Mouse (Mus musculus) layer of hippocampus, adult 8-10 months (tissue): ENCODE measurements around the gene Smok3b. TPM values are rescaled to one million over a fixed set of nuclear protein-coding genes. Genes with fewer than 3 reads are reported as not detected.
"Not testable (repeated sequence)": the region's sequence is repeated elsewhere in the genome, so short reads cannot be mapped to it uniquely, and the experiment has no call there.

Experiments used
- DNase-seq, 2 experiments: peaks; one replicate each; pipeline ENCODE4 v3.0.0; 2022; ENCODE audit warnings: low spot score in 2 of 2
- total RNA-seq, 4 experiments: library from RNA; stranded (reverse); gene quantifications; 2 replicates each; pipeline ENCODE4 v1.2.4; 2022

The Smok3b gene
- not detected for total RNA-seq

DNA sequence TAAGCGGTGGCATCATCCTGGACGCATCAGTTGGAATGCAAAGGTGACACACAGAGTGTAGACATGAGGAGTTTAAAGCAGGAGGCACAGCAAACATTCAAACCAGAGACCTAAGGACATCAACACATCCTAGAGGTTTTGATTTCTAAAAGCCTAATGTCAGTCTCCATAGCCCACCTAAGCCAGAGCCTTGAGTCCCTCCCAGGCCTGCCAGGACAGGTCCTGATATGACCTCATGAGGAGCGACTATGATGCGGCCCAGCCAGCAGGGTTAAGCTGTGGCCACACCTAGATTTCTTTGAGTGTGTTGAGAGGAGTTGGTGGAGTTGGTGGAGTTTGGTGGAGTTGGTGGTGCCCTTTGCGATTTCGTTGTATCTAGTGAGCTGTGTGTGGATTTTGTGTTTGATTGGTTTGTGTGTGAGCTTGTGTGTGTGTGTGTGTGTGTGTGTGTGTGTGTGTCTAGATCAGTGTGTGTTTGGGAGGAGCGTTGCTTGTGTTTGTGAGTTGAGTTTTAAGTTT is at the start of gene Smok3b, which contains the start of gene Smok3a:
Gene Smok3b (plus strand): TSS at position 469 of the 519 bp plus-strand sequence.
Gene Smok3a (plus strand): TSS at position 301 of the 519 bp plus-strand sequence.
- not testable (repeated sequence) for DNase-seq

DNA sequence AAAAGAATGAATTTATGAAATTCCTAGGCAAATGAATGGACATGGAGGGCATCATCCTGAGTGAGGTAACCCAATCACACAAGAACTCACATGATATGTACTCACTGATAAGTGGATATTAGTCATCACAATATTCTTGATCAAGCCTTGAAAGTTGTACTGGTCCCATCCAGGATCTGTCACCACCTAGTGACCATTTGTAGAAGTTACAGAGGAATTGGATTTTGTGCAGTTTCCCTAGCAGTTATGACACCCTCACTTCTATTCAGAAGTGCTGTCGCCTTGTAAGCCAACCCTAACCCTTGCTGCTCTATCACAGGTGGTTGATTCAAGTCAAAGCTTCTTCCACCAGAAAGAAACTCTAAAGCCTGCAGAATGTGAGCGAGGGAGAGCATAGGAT is 48.1 kb upstream of the Smok3b start:
- DNase-seq: no peak

DNA sequence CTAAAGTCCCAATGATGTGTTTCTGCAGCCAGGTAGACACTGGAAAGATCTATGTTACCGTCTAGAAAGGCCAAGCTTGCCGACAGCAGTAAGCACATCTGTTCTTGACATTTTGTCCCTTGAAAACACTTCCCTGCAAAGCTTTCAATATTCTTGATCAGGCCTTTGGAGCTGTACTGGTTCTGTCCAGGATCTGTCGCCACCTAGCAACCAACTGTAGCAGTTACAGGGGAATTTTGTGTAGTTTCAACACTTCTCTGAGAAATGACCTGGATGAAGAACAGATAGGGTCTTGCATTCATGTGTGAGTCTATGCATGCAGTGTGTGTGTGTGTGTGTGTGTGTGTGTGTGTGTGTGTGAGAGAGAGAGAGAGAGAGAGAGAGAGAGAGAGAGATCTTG is 47.5 kb upstream of the Smok3b start:
- DNase-seq: peak in 1 of 2 experiments; percentile 6

DNA sequence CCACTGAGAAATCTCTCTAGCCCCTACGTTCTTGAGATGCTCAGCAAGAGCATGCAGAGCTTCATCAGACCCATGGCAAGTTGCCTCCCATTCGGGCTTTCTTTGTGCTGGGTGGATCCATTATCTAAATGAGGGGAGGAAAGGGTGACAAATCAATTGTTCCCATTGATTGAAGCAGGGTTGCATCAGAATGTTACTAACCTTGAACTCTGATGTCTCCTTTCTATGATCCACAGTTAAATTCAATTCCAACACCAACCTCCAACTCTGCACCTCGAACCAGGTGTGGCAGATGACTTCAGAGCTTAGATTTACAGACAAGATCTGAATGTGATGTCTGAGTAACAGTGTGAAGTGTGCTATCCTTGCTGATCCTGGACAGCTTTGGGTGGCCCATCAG is 46.5 kb upstream of the Smok3b start:
- no peak for DNase-seq

DNA sequence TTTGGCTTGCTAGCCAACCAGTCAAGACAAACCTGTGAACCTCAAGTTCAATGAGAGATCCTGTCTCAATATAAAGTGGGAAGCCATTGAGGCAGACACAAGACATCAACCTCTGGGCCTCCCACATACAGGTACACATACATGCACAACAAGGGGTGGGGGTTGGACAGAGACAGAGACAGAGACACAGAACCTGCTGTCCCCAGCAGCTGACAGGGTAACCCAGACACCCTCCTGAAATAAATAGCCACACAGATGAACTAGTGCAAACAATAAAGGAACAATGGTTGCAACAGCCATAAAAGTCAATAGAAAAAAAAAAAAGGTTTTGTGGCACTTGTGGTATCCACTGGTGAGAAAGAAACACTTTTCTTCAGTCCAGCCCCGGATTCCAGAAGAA is 45.8 kb upstream of the Smok3b start:
- DNase-seq: no peak

DNA sequence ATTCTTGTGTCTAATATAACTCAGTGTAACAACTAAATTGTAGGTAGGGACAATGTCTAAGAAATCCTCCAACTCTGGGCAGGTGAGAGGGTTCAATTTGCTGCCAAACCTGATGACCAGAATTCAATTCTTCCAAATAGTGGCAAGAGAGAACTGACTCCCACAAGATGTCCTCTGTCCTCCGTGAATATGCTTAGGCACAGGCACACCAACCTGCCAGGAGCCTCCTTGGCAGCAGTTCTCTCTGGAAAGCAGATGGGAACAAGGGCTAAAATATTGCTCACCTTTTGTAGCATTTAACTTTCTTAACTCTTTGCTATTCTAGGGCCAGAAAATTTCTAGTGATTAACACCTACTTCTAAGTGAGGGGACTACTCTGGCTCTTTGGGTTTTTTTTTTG is 43.9 kb upstream of the Smok3b start:
- DNase-seq: no peak

DNA sequence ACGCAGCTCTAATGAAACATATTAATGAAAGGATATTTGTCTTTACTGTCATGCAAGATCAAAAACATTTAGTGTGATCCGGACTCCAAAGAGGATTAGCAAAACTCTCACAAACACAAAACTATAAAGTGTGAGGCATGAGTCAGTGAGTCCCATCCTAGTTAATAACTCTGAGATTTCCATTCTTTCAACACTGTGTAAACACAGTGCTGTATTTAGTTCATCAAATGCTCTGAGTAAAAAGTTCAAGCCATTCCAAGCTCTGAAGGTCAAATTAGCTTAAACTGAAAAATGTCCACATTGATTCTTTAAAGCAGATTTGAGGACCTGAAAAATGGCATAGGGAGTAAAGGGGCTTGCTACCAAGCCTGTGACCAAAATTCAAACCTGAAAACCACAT is 42.1 kb upstream of the Smok3b start:
- DNase-seq: no peak

DNA sequence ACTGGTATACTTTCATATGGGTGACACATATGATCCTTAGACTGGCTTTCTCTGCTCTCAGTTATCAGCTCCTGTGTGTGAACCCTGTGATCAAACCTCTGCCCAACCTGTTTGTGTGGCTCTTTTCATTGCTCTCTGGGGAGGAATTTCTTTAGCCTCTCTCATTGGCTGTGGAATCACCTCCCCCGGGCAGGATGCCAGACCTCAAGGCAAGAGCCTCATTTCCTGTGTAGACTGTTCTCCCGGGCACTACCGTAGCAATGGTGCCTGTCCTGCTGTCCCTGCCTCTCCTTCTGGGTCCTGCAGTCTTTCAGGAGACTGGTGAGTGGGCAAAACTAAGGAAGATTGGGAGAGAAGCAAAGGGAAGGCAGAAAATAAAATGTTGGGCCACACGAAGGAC is 39.9 kb upstream of the Smok3b start, which contains the start of gene Azgp1:
Gene Azgp1 (plus strand): TSS at position 221 of the 400 bp plus-strand sequence.
- DNase-seq: no peak

DNA sequence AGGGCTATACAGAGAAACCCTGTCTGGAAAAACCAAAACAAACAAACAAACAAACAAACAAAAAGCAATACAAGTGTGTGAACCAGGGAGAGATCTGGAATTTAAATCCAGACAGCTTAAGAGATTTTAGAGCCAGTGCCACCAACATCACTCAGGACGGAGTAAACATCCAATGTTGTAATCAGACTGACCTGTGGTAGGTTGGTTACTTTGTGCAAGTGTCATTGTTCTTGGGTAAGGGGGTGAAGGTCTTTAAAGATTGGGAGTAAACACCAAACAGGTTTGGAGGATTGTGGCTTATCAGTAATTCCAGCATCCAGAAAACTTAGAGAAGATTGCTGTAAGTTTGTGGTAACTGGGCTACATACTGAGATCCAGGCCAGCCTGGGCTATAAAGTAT is 34.9 kb upstream of the Smok3b start:
- DNase-seq: no peak

DNA sequence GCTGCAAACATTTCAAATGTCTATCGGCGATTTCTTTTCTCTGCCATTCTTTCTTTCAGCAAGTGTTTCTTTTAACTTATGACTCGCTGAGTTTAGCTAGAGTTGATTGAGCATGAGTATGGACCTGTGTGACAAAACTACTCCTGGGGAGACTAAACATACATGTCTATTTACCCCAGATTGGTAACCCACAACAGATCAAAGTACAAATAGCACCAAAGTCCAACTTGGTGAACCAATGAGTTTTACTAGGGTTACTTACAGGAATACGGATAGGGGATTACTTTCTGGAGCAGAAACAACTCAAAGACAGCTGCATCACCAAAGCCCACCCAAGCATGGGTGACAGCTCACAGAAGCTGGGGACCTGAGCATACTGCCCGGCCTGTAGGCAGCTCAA is 11.8 kb upstream of the Smok3b start:
- DNase-seq: no peak

DNA sequence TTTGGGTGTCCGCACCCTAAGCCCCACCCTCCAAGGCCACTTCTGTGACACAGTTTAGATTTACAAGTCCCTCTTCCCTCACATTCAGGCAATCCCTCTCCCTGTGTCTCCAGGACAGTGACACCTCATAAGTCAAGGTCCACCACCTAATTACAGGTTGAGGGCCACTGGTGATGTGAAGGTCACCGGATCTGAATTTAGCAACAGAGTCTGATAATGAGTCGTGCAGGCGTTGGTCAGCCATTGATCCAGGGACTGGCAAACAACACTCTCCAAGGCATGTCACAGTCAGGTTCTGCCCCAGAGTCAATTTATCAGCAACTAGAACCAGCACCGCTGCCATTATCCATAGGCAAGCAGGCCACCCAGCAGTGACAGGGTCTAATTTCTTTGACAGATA is 8.8 kb upstream of the Smok3b start:
- no peak for DNase-seq

DNA sequence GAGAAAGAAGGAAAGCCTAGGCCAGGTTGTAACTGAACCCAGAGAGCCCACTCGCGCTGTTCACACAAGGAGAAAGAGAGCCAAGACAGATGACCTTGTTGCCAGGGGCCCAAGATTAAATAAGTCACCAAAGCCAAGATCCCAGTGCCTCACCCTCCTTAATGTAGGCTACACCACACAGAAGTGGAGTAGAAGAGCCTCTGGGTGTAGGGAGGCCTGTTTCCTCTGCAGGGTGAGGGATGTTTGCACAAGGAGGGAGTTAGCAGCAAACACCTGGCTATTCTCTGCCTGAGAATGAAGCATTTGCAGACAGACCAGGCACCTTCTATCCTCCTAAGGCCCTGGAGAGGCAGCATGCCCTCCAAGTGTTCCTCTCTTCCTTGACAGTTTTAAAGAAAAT is 4.7 kb upstream of the Smok3b start:
- DNase-seq: no peak

DNA sequence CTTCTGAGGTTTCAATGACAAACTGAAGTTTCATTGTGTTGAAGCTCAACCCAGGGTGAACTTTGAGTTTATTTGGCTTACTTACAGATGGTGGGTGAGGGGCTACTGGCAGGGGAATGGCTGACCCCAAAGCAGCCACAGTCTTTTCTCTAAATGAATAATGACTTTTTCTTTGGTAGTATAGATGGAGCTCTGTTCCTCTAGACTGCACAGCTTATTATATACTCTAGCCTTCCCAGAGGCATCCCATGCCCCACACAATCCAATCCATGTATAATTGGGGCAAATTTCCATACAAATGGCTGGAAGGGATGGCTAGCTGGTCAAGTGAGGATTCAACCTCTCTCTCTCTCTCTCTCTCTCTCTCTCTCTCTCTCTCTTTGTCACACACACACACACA is 4.2 kb upstream of the Smok3b start:
- no peak for DNase-seq

DNA sequence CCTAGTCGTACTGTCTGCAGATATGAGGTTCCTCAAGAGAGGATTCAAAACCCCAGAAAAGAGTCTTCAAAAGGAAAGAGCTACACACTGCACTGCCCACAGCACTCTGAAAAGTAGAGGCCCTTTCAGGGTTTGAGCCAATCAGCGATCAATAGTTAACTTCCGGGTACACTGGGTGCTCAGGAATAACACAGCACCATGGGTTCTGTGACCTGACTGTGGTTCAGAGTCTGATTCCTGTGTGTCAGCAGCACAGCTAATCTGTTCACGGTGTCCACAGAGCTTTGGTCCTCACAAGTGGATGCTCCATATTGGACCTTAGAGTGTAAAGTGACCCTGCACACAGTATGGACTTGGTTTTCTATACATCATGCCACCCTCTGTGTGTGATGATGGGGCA is 1.7 kb upstream of the Smok3b start:
- DNase-seq: not testable (repeated sequence)

DNA sequence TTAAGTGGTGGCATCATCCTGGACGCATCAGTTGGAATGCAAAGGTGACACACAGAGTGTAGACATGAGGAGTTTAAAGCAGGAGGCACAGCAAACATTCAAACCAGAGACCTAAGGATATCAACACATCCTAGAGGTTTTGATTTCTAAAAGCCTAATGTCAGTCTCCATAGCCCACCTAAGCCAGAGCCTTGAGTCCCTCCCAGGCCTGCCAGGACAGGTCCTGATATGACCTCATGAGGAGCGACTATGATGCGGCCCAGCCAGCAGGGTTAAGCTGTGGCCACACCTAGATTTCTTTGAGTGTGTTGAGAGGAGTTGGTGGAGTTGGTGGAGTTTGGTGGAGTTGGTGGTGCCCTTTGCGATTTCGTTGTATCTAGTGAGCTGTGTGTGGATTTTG is 31.7 kb downstream of the Smok3b start, which contains the start of gene Smok3c:
Gene Smok3c (plus strand): TSS at position 301 of the 400 bp plus-strand sequence.
- DNase-seq: not testable (repeated sequence)

DNA sequence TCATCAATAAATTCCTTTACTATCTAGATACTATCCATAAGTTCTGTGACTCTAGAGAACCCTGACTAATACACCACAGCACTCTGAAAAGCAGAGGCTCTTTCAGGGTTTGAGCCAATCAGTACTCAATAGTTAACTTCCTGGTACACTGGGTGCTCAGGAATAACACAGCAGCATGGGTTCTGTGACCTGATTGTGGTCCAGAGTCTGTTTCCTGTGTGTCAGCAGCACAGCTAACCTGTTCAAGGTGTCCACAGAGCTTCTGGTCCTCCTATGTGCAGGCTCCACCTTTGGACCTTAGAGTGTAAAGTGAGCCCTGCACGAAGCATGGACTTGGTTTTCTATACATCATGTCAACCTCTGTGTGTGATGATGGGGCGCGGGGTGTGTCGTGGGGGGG is 52.6 kb downstream of the Smok3b start:
- no peak for DNase-seq

DNA sequence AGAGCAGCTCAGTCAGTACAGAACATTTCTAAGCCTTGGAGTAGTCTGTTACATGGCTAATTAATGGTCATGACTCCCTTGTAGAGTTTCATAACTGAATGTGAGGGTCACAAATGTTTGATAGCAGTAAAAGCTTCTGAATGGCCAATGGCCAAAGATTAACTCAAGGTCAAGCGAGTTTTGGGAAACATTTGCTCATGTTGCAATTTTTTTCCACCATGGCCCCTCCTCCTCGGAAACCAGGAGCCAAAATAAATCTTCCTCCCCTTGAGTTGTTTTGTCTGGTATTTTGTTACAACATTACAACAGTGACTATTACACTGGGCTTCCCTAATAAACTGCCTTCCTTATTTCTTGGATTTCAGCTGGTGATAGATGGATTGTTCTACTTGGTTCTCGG is 54.5 kb downstream of the Smok3b start:
- no peak for DNase-seq

DNA sequence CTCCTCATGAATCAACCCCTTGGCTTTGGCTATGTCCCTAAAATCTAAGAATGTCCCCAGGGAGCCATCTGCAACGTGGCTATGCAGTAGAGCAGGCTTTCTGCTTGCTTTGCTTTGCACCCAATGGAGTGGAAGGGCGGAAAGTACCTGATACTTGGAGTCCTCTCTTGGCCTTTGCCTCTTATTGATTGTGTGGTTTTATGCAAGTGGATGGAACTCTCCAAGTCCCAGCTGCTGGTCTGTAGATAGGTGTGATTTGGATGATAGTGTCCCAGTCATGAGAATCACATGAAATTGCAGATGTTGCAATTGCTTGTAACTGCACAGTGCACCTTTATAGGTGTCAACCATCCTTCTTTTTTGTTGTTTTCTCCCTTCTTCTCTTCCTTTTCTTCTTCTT is 54.9 kb downstream of the Smok3b start:
- DNase-seq: no peak

DNA sequence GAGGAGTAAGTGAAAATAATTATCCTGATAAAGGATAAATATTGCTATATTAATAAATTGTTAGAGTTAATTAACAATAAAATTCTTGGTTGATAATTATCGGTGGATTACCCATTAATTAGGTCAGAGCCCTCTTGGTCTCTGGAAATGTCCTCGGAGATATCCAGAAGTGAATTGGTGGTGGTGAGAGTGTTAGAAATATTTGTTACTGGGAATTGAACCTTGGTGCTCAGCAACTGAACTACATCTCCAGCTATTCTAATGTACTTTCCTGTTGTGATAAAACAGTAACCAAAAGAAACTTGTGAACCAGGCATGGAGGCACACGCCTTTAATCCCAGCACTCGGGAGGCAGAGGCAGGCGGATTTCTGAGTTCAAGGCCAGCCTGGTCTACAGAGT is 59.2 kb downstream of the Smok3b start:
- DNase-seq: no peak

DNA sequence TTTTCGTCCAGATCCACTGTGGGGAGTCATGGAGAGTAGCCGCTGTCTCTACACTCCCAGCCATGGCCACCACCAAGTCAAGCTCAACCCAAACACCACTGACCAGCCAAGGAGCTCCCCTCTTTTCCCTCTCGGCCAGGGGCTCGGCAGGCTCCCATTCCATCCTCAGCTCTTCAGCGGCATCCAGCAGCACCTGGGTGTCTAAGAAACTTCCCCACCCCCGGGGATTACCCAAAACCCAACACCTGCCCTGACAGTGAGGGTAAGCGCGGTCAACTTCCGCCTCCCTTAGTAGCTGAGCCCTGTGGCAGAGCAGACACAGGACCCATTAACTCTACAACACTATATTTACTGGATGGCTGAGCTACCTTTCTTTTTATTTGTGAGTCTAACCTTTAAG is 60.2 kb downstream of the Smok3b start:
- no peak for DNase-seq

DNA sequence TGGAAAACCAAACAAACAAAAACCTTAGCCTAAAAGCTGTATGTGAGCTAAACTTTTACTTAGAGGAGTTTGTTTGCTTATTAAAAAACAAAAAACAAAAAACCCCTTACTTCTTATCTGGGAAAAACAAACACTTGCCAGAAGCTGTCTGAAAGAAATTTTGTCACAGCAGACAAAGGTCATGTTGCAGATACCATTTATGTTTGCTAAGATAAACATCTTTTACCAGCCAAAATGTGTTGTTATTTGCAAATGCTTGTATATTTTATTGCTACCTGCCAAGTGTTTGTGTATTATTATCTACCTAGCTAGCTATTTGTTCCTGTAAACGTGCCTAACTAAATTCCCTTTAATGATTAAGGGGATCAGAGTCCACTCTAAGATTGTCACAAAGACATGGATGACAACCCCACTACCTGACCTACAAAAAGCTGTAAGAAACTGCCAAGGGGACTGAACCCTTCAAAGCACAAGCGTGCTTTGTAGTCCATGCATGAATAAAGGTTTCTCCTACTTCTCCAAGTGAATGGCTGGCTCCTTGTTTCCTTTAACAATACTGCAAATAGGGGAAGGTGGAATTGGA is 62.2 kb downstream of the Smok3b start:
- DNase-seq: no peak

DNA sequence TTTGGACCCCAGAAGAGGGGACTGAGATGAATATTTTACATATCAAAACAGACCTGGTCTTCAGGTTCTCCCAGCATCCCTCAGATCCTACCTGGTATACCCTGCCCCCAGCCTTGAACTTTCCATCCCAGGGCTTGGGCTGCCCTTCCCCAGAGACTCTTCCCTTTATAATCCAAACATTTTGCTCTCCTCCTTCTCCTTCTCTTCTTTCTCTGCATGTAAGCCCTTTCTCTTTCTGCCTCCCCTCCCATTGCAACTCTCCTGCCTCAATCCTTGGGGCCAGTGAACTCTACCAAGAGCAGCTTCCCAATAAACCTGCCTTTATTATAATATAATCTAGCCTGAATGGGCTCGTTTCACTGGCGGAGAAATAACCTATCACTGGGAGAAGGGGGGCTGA is 62.7 kb downstream of the Smok3b start:
- no peak for DNase-seq

DNA sequence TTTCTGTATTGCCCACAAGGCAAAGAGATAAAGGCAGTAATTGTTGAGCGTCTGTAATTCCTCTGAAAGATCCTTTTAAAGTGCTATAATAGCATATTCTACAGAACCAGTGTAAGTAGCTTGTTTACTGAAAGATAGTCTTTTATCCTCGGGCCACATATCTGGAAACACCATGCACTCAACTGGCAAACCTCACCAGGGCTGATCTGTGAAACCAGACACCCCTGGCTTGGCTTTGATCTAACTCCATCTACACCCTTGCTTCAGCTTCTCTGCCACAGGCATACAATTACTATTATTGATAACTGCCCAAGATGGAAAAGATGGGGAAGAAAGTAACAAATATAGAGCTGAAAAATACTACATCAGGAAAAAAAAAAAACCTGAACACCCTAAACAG is 63.3 kb downstream of the Smok3b start:
- DNase-seq: no peak

DNA sequence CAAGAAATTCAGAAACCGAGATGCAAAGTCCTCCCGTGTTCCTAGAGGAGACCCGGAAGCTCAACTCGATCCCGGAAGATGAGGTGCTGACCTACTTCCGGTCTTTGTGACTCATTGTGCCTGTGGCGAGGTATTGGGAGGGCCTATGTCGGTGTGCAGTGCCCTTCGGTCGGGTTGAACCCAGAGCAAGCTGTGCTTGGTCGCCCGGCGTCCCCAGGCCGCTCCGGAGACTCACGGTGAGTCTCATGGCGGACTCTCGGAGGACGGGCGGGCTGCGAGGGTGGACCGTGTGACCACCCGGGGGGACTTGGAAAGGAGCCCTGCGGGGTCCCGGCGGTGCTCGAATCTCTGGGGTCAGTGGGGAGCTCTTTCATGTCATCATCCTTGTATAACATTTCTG is 63.8 kb downstream of the Smok3b start, which contains the start of gene Zkscan1:
Gene Zkscan1 (plus strand): TSS at position 89 of the 400 bp plus-strand sequence.
- peak; percentile 69 to 75 for DNase-seq
